Mouse (Mus musculus) liver, adult 2 months (tissue): ENCODE results near the gene Cnot8.

Experiments used
- CTCF ChIP-seq: fragments of 200-500 bp; IDR thresholded peaks from 2 replicates; pipeline ENCODE4 v1.5.1; 2011; ENCODE audit warnings: low read depth, low read length, control low read depth
- POLR2A ChIP-seq: fragments of 200-500 bp; IDR thresholded peaks from 2 replicates; pipeline ENCODE4 v1.6.1; 2011; ENCODE audit warnings: low read length, control low read depth; ENCODE audit not compliant: insufficient read depth; ENCODE audit errors: extremely low read depth

DNA sequence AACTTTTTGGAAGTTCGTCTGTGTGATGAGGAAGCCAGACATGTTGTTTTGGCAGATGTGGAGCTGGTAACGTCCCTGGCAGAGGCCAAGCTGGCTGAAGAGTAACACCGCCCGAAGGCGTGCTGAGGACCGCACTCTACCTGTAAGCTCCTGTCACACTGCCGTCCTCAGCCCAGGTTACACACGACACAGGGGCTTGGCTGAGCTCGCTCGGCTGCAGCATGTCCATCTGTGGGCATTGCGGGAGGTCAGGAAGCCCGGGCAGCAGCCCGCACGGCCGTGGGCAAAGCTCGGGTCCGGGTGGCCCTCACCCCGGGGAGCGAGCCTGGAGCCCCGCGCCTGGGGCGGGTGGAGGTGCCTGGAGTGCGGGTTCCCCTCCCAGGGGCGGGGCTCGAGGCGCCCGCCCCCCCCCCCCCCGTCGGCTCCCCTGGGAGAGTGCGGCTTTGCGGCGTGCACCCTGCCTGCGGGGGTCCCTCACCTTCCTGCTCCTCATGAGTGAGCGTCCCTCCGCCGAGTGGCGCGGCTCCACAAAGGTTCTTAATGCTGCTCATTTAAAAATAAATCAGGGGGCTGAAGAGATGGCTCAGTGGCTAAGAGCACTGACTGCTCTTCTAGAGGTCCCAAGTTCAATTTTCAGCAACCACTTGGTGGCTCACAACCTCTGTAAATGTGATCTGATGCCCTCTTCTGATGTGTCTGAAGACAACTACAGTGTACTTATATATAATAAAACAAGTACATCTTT, 6.2 kb upstream of the Cnot8 start:
- TF ChIP-seq POLR2A (no peak), CTCF (no peak)
